Mouse (Mus musculus) heart, embryonic 11.5 days (tissue): ENCODE measurements around the gene Btbd10. TPM values are rescaled to one million over a fixed set of nuclear protein-coding genes. Genes with fewer than 3 reads are reported as not detected.

Experiments
- ATAC-seq: fragments of 200-750 bp; cut with Nextera tagmentation; replicated peaks from 2 replicates; pipeline ENCODE4 v1.8.0; 2017; ENCODE audit warnings: moderate library complexity; ENCODE audit not compliant: insufficient number of reproducible peaks, low FRiP score, low TSS enrichment
- H3K27ac ChIP-seq: fragments of 300-500 bp; sonication (generic); 2 replicates; pipeline ENCODE4 v1.5.1; 2014; ENCODE audit warnings: mild to moderate bottlenecking, low read depth, low read length
- H3K27me3 ChIP-seq: fragments of 300-500 bp; sonication (generic); 2 replicates; pipeline ENCODE4 v1.6.1; 2014; ENCODE audit warnings: mild to moderate bottlenecking, low read length, mixed read lengths; ENCODE audit not compliant: control insufficient read depth, insufficient read depth
- H3K36me3 ChIP-seq: fragments of 300-500 bp; sonication (generic); 2 replicates; pipeline ENCODE4 v1.6.1; 2014; ENCODE audit warnings: mild to moderate bottlenecking, low read length, moderate library complexity, mixed read lengths; ENCODE audit not compliant: control insufficient read depth, insufficient read depth
- H3K4me1 ChIP-seq: fragments of 300-500 bp; sonication (generic); 2 replicates; pipeline ENCODE4 v1.6.1; 2014; ENCODE audit warnings: low read length; ENCODE audit not compliant: control insufficient read depth, insufficient read depth
- H3K4me2 ChIP-seq: fragments of 300-500 bp; sonication (generic); 2 replicates; pipeline ENCODE4 v1.6.1; 2014; ENCODE audit warnings: mild to moderate bottlenecking, moderate library complexity
- H3K4me3 ChIP-seq: fragments of 300-500 bp; sonication (generic); 2 replicates; pipeline ENCODE4 v1.5.1; 2014; ENCODE audit warnings: low read depth, low read length
- H3K9ac ChIP-seq: fragments of 300-500 bp; sonication (generic); 2 replicates; pipeline ENCODE4 v1.6.1; 2014; ENCODE audit warnings: mild to moderate bottlenecking, low read depth, low read length, moderate library complexity
- H3K9me3 ChIP-seq: fragments of 300-500 bp; sonication (generic); replicated peaks from 2 replicates; pipeline ENCODE4 v1.6.1; 2016; ENCODE audit warnings: low read length; ENCODE audit not compliant: control insufficient read depth
- WGBS: fragments of 180-500 bp; shearing (Covaris S2); extraction: QIAGEN DNeasy Blood & Tissue Kit; methylation state at CpG from one replicate; pipeline ENCODE4 v1.1.7; 2014; ENCODE audit not compliant: insufficient replicate concordance; 5-methylcytosine and 5-hydroxymethylcytosine counted together
- polyA plus RNA-seq: library from polyadenylated mRNA; unstranded; fragments of >200 nt; fragmentation: Nextera tagmentation; extraction: Ambion mirVana; gene quantifications from 2 replicates; pipeline ENCODE4 v1.2.1, GENCODE M21; 2014

Btbd10 gene
- polyA plus RNA-seq, 1 experiment from 2014 or later = 25.5 TPM

DNA sequence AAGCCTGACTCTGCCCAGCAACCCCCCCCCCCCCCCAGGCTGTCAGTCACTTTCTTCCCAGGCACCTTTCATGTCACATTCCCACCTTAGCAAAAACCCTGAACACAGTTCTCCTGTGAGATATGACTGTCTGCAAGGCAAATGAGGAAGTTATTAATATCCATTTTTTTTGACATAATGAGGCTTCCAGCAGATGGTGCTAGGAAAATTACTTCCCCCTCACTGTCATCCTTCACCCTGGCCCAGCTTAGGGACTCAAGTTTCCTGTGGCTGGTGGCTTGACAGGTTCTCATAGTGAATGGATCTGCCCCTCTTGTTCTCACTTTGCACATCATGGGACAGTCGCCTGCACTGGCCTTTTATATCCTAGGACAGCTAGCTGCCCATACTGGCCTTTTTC lies 80.0 kb downstream of the Btbd10 start:
- H3K9ac ChIP-seq = no peak overlapping the region
- H3K4me3 ChIP-seq = no peak overlapping the region
- no peak overlapping the region for H3K27ac ChIP-seq
- H3K4me2 ChIP-seq = no peak overlapping the region
- H3K27me3 ChIP-seq = no peaks in the 10 kb centered on the region
- H3K9me3 ChIP-seq = no peaks in the 10 kb centered on the region
- ATAC-seq = no peak
- WGBS = 71% methylated on average over 1 of the region's 1 CpGs
- no peaks in the 10 kb centered on the region for H3K36me3 ChIP-seq
- no peaks in the 10 kb centered on the region for H3K4me1 ChIP-seq

DNA sequence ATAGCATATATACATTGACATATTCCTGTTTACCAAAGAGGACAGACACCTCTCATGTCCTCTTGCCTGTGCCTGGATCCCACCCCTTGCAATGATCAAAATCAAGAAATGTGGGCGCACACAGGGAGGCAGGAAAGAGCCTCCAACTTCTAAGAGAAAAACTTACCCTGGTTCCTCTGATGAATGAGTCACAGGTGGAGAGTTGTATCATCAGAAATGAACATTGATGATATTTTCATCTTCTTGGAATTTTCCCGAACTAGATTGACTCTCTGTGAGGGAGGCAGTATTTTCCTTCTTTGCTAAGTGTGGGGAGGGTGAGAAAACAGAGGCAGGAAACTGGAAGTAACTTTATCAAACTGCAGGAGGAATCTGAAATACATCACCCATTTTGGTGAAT lies 83.8 kb downstream of the Btbd10 start:
- Histone ChIP-seq H3K9ac (no peak overlapping the region), H3K36me3 (no peaks in the 10 kb centered on the region), H3K4me1 (no peaks in the 10 kb centered on the region), H3K9me3 (no peaks in the 10 kb centered on the region), H3K27ac (no peak overlapping the region), H3K4me3 (no peak overlapping the region), H3K27me3 (no peaks in the 10 kb centered on the region), H3K4me2 (no peak overlapping the region)
- 82% methylated on average over 2 of the region's 2 CpGs for WGBS
- ATAC-seq = no peak

DNA sequence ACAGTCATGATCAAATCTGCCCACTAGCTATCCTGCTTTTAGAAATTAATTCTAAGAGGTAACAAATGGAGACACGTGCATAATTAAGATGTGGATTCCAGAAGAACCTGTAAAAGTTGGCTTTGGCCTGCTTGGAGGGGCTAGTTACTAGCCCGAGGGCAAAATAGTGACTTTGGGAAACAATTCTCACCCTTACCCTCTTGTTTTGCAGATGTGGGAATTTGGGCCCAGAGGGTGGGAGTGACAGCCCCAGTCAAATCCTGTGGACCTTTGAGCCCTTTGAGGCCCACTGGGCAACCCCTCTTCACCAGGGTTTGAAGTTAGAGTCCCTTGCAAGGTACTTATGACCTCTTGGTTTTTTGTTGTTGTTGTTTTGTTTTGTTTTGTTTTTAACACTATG lies 89.9 kb downstream of the Btbd10 start:
- Histone ChIP-seq H3K9ac (no peak overlapping the region), H3K9me3 (no peaks in the 10 kb centered on the region), H3K4me3 (no peak overlapping the region), H3K27me3 (no peaks in the 10 kb centered on the region), H3K4me1 (no peaks in the 10 kb centered on the region), H3K27ac (no peak overlapping the region), H3K36me3 (no peaks in the 10 kb centered on the region), H3K4me2 (no peak overlapping the region)
- ATAC-seq = no peak
- WGBS = 63% methylated on average over 2 of the region's 2 CpGs

DNA sequence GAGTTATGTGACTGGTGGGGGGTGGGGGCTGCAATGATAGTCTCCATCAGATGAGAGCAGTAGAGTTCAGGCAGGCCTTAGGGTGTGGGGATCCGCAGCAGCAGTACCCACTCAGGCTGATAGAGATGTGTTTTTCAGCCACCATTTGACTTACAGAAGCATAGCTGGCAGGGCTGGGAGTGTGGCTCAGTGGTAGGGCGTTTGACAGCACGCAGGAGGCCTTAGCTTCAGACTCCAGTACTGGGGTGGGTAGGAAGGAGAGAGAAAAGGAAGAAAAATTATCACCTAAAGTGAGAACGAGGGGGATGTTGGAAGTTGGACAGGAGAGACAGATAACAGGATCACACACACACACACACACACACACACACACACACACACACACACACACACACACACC lies 90.7 kb downstream of the Btbd10 start:
- no peaks in the 10 kb centered on the region for H3K9me3 ChIP-seq
- no peak overlapping the region for H3K9ac ChIP-seq
- 0 out of 2 replicates have a peak, but pooled peaks cover 3% of the 10 kb centered on the region for H3K4me1 ChIP-seq
- H3K36me3 ChIP-seq = no peaks in the 10 kb centered on the region
- 75% methylated on average over 3 of the region's 4 CpGs for WGBS
- no peak overlapping the region for H3K27ac ChIP-seq
- no peak overlapping the region for H3K4me2 ChIP-seq
- H3K4me3 ChIP-seq = no peak overlapping the region
- no peaks in the 10 kb centered on the region for H3K27me3 ChIP-seq
- ATAC-seq = no peak

DNA sequence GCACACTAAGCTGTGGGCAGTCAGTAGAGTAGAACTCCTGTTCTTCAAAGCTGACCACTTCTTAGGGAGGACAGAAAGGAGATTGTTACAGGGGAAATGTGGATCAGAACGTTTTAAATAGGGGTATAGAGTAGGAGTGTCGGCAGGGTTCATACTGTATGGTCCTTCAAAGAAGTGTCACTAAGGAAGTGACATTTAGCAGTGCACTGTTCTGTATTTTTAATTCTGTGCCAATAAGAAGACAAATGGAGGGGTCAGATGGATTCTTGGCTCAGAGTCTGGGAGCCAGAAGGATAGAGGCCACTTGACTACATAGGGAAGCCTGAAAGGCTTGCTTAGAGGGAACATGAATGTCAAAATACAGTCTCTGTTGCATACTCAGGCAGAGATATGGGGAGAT lies 91.9 kb downstream of the Btbd10 start:
- H3K9ac ChIP-seq = no peak overlapping the region
- H3K4me1 ChIP-seq = 0 out of 2 replicates have a peak, but pooled peaks cover 3% of the 10 kb centered on the region
- H3K9me3 ChIP-seq = no peaks in the 10 kb centered on the region
- no peak overlapping the region for H3K4me2 ChIP-seq
- no peak overlapping the region for H3K27ac ChIP-seq
- H3K27me3 ChIP-seq = no peaks in the 10 kb centered on the region
- H3K4me3 ChIP-seq = no peak overlapping the region
- 63% methylated on average over 2 of the region's 2 CpGs for WGBS
- H3K36me3 ChIP-seq = no peaks in the 10 kb centered on the region
- no peak for ATAC-seq

DNA sequence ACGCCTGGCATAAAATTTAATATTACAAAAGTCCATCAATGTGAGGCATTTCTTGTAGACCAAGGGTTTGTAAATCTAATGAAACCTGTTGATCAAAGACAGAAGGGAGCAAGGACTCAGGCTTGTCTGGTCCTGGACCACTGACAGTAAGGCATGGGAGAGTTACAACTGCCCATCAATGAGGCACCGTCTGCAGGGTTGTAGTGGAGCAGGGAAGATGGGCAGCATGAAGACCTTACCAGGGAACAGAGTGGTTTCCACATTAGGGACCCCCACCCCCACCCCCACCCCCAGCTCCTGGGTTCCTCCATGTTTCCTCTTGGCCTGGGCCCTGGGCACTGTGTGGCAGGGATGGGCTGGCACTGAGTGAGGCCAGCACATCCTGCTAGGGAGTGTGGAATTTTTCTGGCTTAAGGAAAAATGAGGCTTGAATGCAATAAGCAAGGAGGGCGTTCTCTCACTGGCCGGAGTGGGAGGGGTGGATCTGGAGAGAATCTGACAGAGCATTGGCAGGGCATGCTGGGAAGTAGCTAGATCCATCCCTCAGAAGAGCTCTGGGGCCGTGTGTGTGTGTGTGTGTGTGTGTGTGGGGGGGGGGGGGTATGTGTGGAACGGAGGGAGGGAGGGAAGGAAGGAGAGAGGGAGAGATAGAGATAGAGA lies 96.7 kb downstream of the Btbd10 start:
- ATAC-seq = no peak
- no peaks in the 10 kb centered on the region for H3K27me3 ChIP-seq
- H3K9me3 ChIP-seq = no peaks in the 10 kb centered on the region
- 75% methylated on average over 5 of the region's 6 CpGs for WGBS
- H3K4me3 ChIP-seq = no peak overlapping the region
- H3K4me1 ChIP-seq = 0 out of 2 replicates have a peak, but pooled peaks cover 6% of the 10 kb centered on the region
- H3K4me2 ChIP-seq = no peak overlapping the region
- H3K27ac ChIP-seq = no peak overlapping the region
- no peaks in the 10 kb centered on the region for H3K36me3 ChIP-seq
- H3K9ac ChIP-seq = no peak overlapping the region

DNA sequence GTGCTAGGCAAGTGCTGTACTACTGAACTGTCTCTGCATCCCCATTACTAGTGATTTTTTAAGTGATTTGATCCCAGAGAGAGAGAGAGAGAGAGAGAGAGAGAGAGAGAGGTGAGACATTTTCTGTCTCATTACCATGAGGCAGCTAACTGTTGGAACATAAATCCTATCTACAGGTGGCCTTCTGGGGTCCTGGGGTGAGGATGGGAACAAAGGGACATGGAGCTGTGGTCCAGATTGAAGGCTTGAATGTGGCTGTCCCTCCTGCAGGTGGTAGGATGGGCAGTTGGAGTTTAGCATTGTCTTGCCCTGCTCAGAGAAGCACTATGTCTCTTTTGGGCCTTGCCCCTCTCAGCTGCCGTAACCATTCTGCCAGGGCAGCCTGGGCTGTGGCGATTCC lies 98.2 kb downstream of the Btbd10 start:
- H3K9me3 ChIP-seq = no peaks in the 10 kb centered on the region
- H3K4me1 ChIP-seq = 0 out of 2 replicates have a peak, but pooled peaks cover 6% of the 10 kb centered on the region
- H3K9ac ChIP-seq = no peak overlapping the region
- H3K27me3 ChIP-seq = no peaks in the 10 kb centered on the region
- no peak for ATAC-seq
- H3K4me3 ChIP-seq = no peak overlapping the region
- H3K36me3 ChIP-seq = no peaks in the 10 kb centered on the region
- no peak overlapping the region for H3K4me2 ChIP-seq
- 70% methylated on average over 2 of the region's 2 CpGs for WGBS
- no peak overlapping the region for H3K27ac ChIP-seq

DNA sequence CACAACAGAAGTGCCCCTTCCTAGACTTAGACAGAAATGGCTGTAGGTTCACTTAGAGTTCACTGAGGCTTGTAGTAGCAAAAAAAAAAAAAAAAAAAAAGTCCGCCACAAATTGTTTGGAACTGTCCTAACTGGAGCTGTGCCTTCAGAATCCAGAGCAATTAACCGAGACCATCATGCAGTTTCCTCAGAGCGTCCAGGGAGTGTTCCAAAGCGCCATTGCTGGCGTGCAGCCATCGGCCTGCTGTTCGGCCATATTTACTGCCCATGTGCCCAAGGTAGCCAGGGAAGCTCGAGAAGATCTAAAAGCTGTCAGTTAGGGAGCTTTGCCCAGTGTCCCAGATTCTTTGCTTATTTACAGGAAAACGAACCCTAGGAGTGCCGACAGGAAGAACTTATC lies 98.6 kb downstream of the Btbd10 start:
- WGBS = 75% methylated on average over 10 of the region's 10 CpGs
- H3K36me3 ChIP-seq = no peaks in the 10 kb centered on the region

DNA sequence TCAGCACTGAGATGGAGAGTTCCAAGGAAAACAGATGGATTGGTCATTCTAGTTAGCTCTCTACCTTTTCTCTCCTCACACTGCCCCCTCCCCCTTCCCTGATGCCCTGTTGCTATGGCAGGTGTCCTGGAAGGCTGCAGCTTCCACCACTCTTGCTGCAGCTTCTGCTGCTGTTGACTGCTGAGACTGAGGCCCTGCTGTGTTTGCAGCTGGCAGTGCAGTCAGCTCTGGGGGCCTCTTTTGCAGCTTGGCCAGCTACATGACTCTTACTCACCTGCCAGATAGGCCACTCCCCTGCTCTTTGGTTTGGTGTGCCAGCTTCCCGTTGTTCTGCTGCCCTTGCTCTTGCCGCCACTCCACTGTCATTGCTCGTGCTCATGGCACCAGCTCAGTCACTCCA lies 99.3 kb downstream of the Btbd10 start:
- 66% methylated on average over 3 of the region's 3 CpGs for WGBS
- no peak overlapping the region for H3K4me2 ChIP-seq
- no peak overlapping the region for H3K4me3 ChIP-seq
- H3K9ac ChIP-seq = no peak overlapping the region
- H3K27me3 ChIP-seq = no peaks in the 10 kb centered on the region
- H3K4me1 ChIP-seq = 0 out of 2 replicates have a peak, but pooled peaks cover 6% of the 10 kb centered on the region
- no peak for ATAC-seq
- H3K9me3 ChIP-seq = no peaks in the 10 kb centered on the region
- no peaks in the 10 kb centered on the region for H3K36me3 ChIP-seq
- no peak overlapping the region for H3K27ac ChIP-seq

More for the DNA sequence above, 98.6 kb downstream of the Btbd10 start:
- no peak overlapping the region for H3K4me3 ChIP-seq
- no peaks in the 10 kb centered on the region for H3K27me3 ChIP-seq
- H3K9ac ChIP-seq = no peak overlapping the region
- no peaks in the 10 kb centered on the region for H3K9me3 ChIP-seq
- H3K4me2 ChIP-seq = no peak overlapping the region
- 0 out of 2 replicates have a peak, but pooled peaks cover 6% of the 10 kb centered on the region for H3K4me1 ChIP-seq
- ATAC-seq = no peak
- H3K27ac ChIP-seq = no peak overlapping the region
